Mouse (Mus musculus) liver (tissue): Measurements from ENCODE around the gene Pih1d2.
"Not testable (repeated sequence)": the region's sequence is repeated elsewhere in the genome, so short reads cannot be mapped to it uniquely, and the experiment has no call there.

Experiments used
- DNase-seq: peaks from one replicate; pipeline ENCODE4 v3.0.0-alpha.2; 2020; ENCODE audit warnings: mixed read lengths

Gene Pih1d2

DNA sequence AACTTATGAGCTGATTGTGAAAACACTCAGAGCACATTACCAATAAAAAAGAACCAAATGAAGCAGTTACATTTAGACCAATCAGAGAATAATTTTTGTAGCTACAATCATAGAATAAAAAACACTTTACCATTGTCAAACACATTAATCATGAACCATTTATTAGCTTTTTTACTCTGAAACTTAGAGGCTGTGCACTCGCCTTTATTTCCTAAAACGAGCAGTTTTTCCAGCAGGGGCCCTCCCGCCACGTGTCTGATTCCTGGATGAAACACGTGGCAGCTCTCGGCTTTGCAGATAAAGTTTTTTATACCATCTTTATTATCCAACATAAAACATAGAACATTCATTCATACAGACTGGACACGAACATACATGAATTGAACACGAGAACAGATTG is 13.8 kb downstream of the Pih1d2 start:
- DNase-seq: not testable (repeated sequence)

DNA sequence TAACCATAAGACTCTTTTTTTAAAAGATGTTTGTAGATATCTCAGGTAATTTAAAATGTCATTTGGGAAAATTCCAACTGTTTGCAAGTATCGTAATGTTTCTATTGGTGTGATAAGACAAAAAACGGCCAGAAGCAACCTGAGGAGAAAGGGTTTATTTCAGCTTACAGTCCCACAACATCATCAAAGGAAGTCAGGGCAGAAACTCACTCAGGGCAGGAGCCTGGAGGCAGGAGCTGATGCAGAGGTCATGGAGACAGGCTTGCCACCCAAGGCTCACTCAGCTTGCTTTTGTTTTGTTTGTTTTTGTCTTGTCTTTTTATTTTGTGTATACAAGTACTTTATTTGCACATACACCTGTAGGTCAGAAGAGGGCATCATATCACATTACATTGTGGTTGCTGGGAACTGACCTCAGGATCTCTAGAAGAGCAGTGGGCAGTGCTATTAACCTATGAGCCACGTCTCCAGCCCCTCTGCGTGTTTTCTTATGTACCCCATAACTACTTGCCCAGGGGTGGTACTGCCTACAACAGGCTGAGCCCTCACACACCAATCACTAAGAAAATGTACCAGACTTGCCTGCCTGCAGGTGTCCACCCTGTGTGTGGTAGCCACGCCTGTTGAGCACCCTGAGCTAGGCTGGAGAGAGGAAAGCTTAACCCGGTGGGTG is 15.0 kb downstream of the Pih1d2 start:
- no peak for DNase-seq

DNA sequence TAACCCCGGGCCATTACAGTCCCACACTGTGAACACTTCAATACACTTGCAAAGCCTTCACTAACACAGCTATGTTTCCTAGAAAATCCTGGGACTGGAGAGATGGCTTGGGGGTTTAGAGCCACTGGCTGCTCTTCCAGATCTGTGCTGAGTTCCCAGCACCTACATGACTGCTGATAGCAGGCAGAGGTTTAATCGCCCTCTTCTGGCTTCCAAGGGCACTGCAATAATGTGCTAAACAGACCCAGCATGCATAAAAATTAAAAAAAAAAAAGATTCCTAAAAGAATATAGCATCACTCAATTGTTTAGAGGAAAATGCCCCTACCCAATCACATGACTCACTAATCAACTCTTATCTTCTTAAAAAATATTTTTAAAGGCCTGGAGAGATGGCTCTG is 15.9 kb downstream of the Pih1d2 start:
- DNase-seq: peak; percentile 28

DNA sequence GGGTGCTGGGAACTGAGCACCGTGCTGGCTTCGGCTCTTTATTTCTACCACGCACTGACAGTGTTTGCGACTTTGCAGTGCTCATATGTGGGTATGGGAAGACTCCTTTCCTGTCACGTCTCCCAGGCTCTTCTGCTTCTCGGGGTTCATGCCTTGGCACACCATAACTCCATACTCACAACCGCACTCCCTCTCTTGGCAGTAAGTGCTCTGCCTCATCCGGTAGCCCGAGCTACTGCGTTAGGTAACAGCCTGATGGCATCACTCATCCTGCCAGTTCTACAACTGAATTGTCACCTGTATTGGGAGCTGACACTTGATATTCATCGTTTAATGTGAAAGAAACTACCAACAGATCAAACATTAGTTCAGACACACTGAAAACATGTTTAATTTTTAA is 17.1 kb downstream of the Pih1d2 start:
- DNase-seq: no peak

DNA sequence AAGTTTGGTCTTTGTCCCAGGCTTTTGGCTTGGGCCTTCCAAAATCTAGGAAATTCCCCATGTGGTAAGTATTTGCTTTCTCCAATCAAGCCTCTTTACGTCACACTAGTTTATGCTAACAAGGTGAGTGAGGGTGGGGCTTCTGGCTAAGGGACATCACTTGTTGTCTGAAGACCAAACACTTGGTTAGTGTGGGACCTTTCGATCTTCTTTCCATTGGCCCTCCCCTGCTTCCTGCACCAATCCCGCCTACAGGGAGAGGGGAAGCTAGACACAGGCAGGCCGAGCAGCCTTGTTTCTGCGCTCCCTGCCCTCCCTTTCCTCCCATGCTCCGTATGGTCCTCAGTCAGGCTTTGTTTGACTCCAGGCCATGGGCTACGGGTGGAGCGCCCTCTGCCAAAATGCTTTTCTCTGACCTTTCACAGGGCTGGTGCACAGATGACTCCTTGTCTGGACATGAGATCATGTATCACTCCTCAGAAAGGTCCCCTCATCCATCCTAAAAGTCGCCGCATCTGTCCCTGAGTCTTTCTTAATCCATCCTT is 29.8 kb downstream of the Pih1d2 start:
- DNase-seq: no peak

DNA sequence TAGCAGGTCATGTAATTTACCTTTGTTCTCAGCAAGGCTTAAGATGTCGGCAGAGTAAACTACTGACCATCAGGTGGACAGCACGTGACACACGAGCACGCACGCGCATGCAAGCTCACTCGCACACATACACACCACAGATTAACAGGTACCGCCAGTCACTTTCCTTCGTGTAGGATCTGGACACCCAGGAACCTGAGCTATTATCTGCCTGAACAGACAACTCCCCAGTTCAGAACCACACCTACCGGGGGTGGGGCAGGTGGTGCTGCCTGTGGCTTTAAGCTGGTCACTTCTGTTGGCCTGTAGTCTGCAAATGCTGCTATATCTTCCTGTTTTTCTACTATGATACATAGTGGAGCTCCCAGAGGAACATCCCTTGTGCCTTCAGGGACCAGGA is 33.4 kb downstream of the Pih1d2 start:
- DNase-seq: peak; percentile 72

DNA sequence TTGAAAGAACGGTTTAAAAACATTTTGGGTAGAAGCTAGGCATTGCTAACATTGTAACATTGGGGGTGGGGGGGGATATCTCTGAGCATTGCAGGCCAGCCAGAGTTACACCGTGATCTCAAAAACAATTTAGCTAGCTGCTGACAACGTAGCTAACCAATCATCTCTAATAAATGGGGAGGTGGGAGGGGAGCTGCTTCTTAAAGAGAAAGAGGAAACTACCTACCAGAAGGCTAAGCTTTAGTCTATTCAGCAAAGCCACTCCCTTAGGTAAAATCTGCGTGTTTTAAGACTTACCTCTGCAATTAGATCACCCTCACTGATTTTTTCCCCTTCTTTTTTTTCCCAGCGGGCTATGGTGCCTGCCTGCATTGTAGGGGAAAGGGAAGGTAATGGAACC is 41.3 kb downstream of the Pih1d2 start:
- no peak for DNase-seq

DNA sequence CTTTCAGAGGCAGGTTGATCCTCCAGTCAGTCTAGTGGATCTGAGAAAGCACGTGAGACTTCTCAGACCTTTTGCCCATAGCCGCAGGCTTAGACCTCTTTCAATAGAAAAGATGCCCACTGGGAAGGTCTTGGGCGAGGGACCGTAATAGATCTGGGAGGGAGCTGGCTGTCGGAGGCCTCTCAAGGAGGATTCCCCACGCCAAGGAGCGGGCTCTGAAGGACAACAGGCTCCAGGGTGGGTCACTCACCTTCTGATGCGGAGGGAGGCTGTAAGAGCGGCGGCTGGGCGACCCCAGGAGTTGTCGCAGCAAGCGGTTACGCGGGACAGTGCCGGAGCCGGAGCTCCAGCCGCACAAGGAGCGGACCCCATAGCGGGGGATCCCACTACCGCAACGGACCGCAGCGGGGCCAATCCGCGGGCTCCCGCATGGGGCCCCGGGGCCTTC is 41.8 kb downstream of the Pih1d2 start:
- DNase-seq: peak; percentile 44

DNA sequence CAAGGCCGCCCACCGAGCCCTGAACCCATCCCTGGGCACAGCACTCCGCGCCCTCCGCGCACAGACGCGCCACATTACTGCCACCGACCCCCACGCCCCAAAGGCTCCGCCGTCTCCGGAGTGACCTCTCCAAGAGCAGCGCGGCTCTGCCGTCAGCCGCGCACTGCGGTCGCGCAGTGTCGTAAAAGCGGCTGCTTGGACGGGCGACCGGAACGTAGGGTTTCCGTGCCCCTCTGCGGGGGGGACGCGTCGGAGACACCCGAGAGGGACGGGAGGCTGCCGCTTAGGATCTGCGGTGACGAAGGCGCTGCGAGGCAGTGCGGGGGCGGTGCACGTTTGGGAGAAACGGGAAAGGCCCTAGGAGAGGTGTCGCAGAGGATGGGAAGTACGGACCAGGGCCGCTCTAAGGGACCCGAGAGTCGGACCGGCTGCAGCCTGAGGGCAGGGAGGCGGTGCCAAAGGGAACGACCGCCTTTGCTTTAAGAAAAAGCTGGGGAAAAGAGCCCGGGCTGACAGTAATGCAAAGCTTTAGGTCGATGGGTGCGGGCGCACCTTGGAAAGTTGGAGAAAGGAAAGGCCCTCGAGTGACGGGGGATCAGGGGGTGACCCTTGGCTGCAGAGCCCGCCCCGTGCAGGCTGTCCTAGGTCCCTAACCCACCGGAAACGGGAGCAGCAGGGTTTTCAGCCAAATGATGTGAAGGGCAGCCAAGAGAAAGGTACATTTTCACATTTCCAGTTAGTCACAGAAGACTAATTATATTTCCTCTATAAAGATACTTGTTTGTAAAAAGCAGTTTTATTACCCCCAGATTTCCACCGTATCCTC is 42.5 kb downstream of the Pih1d2 start, which contains the start of gene Dlat:
TSS of gene Dlat (minus strand) at position 389 of the 826 bp plus-strand sequence.
- peak; percentile 86 for DNase-seq

DNA sequence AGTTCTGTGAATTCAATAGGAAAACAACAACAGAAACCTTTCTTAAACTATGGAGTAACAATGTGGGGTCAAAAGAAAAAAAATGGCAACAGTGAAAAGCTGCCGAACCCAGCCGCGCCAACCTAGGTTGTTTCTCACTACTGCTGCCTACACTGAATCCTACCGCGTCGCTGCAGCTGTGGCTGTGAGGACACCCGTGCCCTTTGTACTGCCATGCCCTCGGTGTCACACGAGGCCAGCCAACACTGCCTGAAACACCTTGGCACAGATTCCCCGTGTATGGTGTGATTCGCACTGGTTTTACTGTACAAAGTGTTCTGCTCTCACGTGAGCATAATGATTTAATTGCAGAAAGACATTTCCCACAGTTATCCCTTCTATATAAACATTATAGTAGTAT is 43.3 kb downstream of the Pih1d2 start:
- DNase-seq: peak; percentile 42

DNA sequence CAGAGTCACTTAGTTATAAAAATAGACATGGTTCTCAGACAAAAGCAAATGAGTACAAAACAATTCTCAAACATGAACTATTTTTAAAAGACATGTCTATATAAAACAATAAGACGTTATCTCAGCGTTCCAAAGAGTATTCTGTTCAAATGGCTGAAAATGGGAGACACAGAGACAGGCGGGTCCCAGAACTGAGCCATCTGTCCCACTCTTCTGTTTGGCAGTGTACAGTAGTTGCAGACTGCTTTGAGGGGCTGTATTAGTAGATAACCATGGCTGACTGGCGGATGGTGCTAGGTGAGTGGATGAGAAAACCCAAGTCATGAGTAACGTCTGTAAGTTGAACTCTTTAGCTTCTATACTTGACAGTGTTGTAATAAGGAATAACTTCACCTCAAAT is 47.7 kb downstream of the Pih1d2 start:
- no peak for DNase-seq

DNA sequence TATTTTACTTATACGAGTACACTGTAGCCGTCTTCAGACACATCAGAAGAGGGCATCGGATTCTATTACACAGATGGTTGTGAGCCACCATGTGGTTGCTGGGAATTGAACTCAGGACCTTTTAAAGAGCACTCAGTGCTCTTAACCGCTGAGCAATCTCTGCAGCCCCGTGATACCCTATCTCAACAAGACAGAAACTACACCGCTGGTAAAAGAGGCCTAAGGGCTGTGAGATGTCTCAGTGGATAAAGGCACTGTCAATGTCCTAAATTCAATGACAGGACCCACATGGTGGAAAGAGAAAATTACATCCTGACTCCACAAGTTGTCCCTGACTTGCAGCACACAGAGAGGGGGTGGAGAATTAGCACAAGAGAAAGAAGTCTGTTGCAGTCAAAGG is 49.3 kb downstream of the Pih1d2 start:
- DNase-seq: no peak

DNA sequence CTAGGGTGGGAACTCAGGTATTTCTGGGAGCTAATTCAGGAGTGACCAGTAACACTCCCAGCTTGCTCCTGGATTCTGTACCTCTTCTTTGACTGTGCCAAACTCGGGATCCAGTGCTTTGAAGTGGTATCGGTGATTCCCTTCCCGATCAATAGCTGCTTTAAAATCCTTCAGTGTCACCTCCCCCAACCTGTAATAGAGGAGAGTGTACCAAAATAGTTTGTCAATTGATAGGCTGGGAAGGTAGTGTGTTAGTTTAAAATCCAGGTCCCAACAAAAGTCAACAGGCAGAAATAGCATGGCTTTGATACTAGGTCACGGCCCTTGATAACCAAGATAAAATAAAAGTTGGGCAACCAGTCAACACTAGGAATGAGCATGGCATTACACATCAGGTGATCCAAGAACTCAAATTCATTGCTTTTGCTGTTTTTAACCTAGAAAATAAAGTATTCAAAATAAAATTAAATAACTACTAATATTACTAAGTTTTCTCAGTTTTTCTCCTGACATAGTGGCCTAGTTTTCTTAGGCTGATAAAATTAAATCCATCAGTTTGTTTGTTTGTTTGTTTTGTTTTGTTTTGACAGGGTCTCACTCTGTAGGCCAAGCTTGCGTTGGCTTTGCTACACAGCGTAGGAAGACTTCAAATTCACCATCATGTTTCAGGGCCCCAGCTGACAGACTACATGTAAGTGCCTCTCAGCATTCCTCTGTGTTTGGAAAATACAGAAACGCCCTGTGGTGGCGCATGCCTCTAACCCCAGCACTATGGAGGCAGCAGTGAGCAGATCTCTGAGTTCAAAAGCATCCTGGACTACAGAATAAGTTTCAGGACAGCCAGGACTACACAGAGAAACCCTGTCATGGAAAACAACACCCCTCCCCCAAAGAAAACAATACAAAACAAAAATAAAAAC is 50.7 kb downstream of the Pih1d2 start:
- DNase-seq: no peak

DNA sequence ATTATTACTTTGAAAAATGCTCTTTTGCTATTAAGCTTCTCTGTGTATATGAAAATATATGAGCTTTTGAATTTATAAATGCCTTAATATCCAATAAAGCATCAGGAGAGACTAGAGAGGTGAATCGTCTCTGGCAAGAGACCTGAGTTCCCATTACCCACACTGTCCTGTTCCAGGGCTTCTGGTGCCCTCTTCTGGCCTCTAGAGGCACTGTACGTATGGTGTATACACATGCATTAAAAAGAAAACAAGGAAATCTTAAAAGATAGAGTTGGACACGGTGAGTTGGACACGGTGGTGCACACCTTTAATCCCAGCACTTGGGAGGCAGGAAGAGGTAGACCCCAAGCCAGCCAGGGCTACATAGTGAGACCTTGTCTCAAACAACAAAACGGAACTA is 53.6 kb downstream of the Pih1d2 start:
- peak; percentile 66 for DNase-seq
